Mouse (Mus musculus): ENCODE measurements around the gene Ntf5.
"Not testable (repeated sequence)": the region's sequence is repeated elsewhere in the genome, so short reads cannot be mapped to it uniquely, and the experiment has no call there.

Gene Ntf5

DNA sequence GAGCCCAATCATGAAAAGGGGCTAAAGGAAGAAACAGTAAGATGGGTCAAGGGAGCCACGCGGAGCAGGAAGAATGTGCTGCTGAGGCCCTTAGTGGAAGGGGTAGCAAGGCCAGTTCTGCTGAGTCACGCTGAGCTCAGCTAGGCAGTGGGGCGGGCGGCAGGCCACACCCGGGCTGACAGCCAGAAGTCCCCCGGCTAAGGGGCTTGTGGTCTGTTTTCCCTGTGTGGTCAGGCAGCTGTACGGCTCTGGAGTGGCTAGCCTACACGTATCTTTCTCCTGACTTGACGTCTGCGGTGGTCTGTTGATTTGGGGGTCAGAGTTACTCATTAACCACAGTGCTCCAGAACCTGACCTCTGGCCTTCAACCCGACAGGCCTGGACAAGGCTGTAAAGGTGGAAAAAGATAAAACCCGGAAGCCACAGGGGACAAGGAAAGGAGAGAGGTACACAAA is 47.4 kb downstream of the Ntf5 start:
- DNase-seq (ENCODE audit: extremely low read depth, insufficient read length, low spot score) = peak; percentile 98

DNA sequence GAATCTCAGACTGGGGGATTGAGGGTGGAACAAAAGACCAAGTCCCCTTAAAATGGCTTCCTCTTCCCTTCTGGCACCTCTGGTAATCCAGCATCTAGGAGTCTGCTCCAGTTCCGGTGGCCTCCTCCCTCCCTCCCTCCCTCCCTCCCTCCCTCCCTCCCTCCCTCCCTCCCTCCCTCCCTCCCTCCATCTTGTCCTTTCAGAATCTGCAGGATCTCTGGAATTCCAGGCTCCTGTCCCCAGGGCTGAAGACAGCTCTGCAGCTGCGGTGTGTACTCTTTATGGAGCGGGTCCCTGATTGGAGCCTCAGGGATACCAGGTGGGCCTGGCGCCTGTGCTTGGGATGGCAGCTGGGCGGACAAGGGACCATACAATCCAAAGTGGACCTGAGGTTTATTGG is 47.8 kb downstream of the Ntf5 start:
- DNase-seq (ENCODE audit: extremely low read depth, insufficient read length, low spot score) = peak; percentile 61

DNA sequence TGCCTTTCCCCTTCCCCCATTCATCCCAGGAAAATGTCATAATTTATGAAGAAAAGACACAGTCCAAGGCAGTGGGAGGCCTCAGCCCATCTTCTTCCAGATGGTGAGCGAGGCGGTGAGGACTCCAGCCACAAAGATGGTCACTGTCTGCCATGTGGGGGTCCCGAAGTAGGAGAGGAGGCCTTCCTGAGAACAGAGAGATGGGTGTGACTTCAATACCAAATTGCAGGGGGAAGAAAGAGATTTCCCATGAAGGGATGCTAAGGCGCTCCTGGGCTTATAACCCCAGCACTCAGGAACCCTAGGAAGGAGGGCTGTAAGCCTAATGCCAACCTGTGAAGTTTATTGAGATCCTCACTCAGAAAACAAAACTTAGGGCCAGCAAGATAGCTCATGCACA is 48.3 kb downstream of the Ntf5 start:
- DNase-seq (ENCODE audit: extremely low read depth, insufficient read length, low spot score) = no peak

DNA sequence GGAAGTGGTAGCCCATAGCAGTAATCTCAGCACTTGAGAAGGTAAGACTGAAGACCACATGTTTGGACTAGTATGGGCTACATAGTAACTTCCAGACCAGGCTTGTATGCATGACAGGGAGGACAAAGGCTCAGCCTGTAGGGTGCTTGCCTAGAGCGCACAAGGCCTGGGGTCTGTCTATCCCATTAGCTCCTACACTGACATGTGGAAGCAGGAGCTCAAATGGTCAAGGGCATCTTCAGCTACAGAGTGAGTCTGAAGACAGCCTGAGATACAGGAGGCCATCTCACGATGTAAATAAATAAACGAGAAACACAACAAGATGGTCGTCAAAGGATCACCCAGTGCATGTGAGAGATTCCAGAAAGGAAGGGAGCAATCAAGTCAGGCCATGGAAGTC is 48.8 kb downstream of the Ntf5 start:
- DNase-seq (ENCODE audit: extremely low read depth, insufficient read length, low spot score) = no peak

DNA sequence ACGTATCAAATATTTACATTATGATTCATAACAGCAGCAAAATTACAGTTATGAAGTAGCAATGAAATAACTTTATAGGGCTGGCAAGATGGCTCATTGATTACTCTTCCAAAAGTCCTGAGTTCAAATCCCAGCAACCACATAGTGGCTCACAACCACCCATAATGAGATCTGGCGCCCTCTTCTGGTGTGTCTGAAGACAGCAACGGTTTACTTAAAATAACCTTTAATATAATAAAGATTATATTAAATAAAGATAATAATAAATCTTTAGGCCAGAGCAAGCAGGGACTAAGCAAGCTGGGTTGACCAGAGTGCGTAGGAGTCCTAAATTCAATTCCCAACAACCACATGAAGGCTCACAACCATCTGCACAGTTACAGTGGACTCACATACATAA is 49.4 kb downstream of the Ntf5 start:
- DNase-seq (ENCODE audit: extremely low read depth, insufficient read length, low spot score) = not testable (repeated sequence)

DNA sequence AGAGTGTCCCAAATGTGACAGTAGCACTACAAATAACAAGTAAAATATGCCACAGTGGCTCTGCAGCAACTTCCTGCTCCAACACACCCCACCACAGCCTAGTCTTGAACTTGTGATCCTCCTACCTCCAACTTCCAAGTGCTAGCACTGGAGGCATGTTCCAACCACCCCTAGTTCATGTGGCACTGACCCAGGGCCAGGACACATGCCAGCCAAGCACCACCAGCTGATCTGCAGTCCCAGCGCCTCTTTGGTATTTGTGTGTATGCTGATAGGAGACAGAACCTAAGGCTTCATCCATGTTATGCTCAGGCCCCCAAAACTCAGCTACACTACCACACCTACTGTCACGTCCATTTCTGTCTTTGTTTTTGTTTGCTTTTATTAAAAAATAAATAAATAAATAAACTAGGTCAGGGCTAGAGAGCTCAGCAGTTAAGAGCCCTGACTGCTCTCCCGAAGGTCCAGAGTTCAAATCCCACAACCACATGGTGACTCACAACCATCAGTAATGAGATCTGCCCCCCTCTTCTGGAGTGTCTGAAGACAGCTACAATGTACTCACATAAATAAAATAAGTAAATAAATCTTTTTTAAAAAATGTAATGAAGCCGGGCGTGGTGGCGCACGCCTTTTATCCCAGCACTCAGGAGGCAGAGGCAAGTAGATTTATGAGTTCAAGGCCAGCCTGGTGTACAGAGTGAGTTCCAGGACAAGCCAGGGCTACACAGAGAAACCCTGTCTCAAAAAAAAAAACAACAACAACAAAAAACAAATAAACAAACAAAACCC is 50.7 kb downstream of the Ntf5 start:
- no peak for DNase-seq (ENCODE audit: extremely low read depth, insufficient read length, low spot score)

DNA sequence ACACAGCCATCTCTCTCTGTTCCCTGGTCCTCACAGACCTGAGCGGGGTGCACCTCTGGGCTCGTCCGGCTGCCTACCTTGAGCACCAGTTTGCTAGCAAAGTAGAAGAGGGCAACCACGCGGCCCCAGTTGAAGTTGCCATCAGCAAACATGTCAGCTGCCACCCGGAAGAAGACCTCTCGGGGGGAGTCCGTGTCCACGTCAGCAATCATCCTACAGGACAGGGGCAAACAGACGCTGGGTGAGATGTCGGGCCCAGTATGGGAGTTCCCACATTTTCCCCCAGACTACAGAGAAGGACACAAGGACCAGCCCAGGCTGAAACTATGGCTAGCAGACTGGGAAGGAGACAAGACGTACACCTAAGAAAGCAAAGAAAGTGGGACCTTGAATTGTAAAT is 51.6 kb downstream of the Ntf5 start:
- no peak for DNase-seq (ENCODE audit: extremely low read depth, insufficient read length, low spot score)

DNA sequence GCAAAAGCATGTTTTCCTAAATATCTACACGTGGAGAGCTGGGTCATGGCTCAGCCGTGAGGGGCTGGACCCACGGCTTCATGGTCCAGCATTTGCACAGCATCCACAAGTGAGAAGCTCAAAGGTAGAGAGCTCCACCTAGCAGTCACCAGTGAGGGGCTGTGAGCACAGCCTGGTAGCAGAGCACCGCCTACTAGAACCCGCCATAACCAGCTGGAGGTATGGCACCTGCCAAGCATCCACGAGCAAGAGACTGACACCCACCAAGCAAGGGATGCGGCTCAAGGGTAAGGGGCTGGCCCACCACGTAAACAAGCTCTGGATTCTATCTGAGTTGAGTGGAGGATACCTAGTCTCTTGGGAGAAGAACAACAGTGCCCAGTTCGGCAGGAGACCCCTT is 52.1 kb downstream of the Ntf5 start:
- DNase-seq (ENCODE audit: extremely low read depth, insufficient read length, low spot score) = no peak

DNA sequence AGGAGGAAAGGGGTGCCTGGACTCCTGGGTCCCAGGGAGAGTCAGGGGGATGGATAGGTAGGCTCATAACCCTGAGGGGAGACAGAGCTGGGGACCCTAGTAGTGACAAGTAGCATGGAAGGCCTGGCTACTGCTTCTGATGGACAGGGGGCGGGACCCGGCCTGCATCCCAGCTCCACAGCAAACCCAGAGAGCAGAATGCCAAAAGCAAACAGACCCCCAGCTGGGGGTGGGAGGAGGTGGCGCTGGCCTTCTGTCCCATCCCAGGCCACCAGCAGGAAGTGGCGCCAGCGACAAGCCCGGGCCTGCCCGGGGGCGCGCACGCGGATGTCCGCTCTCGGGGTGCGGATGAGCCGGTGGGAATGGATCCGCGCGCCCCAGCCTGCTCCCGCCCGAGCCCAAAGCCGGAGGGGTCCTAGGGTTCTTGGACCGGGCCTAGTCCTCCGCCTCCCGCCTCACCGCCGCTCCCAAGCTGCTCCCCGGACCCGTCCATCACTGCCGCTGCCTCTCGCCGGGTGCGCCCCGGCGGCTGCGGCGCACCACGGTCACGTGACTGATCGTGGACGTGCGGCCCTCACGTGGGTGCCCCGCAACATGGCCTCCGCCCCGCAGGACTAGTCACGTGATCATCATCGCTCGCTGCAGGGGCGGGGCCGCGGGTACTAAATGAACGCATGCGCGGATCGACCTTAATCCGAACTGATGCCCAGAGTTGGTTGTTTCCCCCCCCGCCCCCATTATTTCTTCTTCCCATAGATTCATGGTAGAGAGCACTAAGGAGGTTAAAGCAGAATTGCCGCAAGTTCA is 53.0 kb downstream of the Ntf5 start, which contains the start of gene Bax:
Gene Bax, minus strand, starts transcription at position 616 of the 807 bp plus-strand sequence.
- DNase-seq (ENCODE audit: extremely low read depth, insufficient read length, low spot score) = peak; percentile 91
